Mouse (Mus musculus): ENCODE measurements around the gene Cmtm8. TPM values are rescaled to one million over a fixed set of nuclear protein-coding genes. Genes with fewer than 3 reads are reported as not detected.

The Cmtm8 gene
- polyA plus RNA-seq, 1 experiment from 2014 or later, result 81.5 TPM

GRCm38 (mm10) chr9:114810837-114811236 is 33.1 kb downstream of the Cmtm8 start:
- no peak for DNase-seq
- WGBS, result 50% methylated on average over 11 of the region's 11 CpGs
- ATAC-seq (ENCODE audit: insufficient read depth), result no peak
- Histone ChIP-seq H3K9me3 (ENCODE audit: low read depth, low read length) (no peaks in the 10 kb centered on the region), H3K4me1 (ENCODE audit: insufficient read depth) (peaks cover 3% of the 10 kb centered on the region; the same call in 1 of the 2 replicates), H3K36me3 (ENCODE audit: insufficient read depth) (no peaks in the 10 kb centered on the region), H3K4me3 (ENCODE audit: low read depth, low read length) (no peak overlapping the region), H3K27ac (ENCODE audit: low read depth) (no peak overlapping the region), H3K4me2 (peak overlapping the region; percentile 25; the same call in 1 of the 2 replicates), H3K27me3 (ENCODE audit: insufficient read depth, low read length) (no peaks in the 10 kb centered on the region), H3K9ac (no peak overlapping the region)
- no peak for TF ChIP-seq CTCF (IDR thresholded peaks at IDR 0.05; ENCODE audit: low read depth)

GRCm38 (mm10) chr9:114808671-114809070 is 35.3 kb downstream of the Cmtm8 start:
- H3K4me2 ChIP-seq, result no peak overlapping the region
- no peak overlapping the region for H3K4me3 ChIP-seq (ENCODE audit: low read depth, low read length)
- H3K4me1 ChIP-seq (ENCODE audit: insufficient read depth), result peaks cover 6% of the 10 kb centered on the region; the same call in 1 of the 2 replicates
- H3K36me3 ChIP-seq (ENCODE audit: insufficient read depth), result no peaks in the 10 kb centered on the region
- ATAC-seq (ENCODE audit: insufficient read depth) (no peak), DNase-seq (no peak)
- no peak overlapping the region for H3K9ac ChIP-seq
- no peaks in the 10 kb centered on the region for H3K27me3 ChIP-seq (ENCODE audit: insufficient read depth, low read length)
- no peak overlapping the region for H3K27ac ChIP-seq (ENCODE audit: low read depth)
- no peaks in the 10 kb centered on the region for H3K9me3 ChIP-seq (ENCODE audit: low read depth, low read length)
- 40% methylated on average over 5 of the region's 5 CpGs for WGBS
- TF ChIP-seq CTCF (IDR thresholded peaks at IDR 0.05; ENCODE audit: low read depth), result peak; percentile 14; the same call in 1 of the 2 replicates

GRCm38 (mm10) chr9:114807261-114807660 is 36.7 kb downstream of the Cmtm8 start:
- WGBS, result 48% methylated on average over 8 of the region's 8 CpGs
- no peak for TF ChIP-seq CTCF (IDR thresholded peaks at IDR 0.05; ENCODE audit: low read depth)

GRCm38 (mm10) chr9:114805151-114805671 is 38.7 kb downstream of the Cmtm8 start:
- H3K27ac ChIP-seq (ENCODE audit: low read depth), result no peak overlapping the region
- DNase-seq (peak; percentile 83), ATAC-seq (ENCODE audit: insufficient read depth) (peak; percentile 79)
- no peak overlapping the region for H3K4me3 ChIP-seq (ENCODE audit: low read depth, low read length)
- no peaks in the 10 kb centered on the region for H3K27me3 ChIP-seq (ENCODE audit: insufficient read depth, low read length)
- 24% methylated on average over 19 of the region's 19 CpGs for WGBS
- no peak overlapping the region for H3K9ac ChIP-seq
- TF ChIP-seq CTCF (IDR thresholded peaks at IDR 0.05; ENCODE audit: low read depth), result no peak
- peaks cover 6% of the 10 kb centered on the region; the same call in 1 of the 2 replicates for H3K4me1 ChIP-seq (ENCODE audit: insufficient read depth)
- H3K4me2 ChIP-seq, result peak overlapping the region; percentile 26; the same call in 1 of the 2 replicates
- H3K36me3 ChIP-seq (ENCODE audit: insufficient read depth), result no peaks in the 10 kb centered on the region
- no peaks in the 10 kb centered on the region for H3K9me3 ChIP-seq (ENCODE audit: low read depth, low read length)

More at GRCm38 (mm10) chr9:114807261-114807660, 36.7 kb downstream of the Cmtm8 start:
- ATAC-seq (ENCODE audit: insufficient read depth) (no peak), DNase-seq (no peak)
- Histone ChIP-seq H3K4me1 (ENCODE audit: insufficient read depth) (peaks cover 6% of the 10 kb centered on the region; the same call in 1 of the 2 replicates), H3K27me3 (ENCODE audit: insufficient read depth, low read length) (no peaks in the 10 kb centered on the region), H3K27ac (ENCODE audit: low read depth) (no peak overlapping the region), H3K9ac (no peak overlapping the region), H3K9me3 (ENCODE audit: low read depth, low read length) (no peaks in the 10 kb centered on the region), H3K36me3 (ENCODE audit: insufficient read depth) (no peaks in the 10 kb centered on the region), H3K4me3 (ENCODE audit: low read depth, low read length) (no peak overlapping the region), H3K4me2 (no peak overlapping the region)

GRCm38 (mm10) chr9:114802191-114802590 is 41.8 kb downstream of the Cmtm8 start:
- H3K4me2 ChIP-seq, result no peak overlapping the region
- no peak for TF ChIP-seq CTCF (IDR thresholded peaks at IDR 0.05; ENCODE audit: low read depth)
- peaks cover 3% of the 10 kb centered on the region; the same call in 1 of the 2 replicates for H3K4me1 ChIP-seq (ENCODE audit: insufficient read depth)
- no peaks in the 10 kb centered on the region for H3K36me3 ChIP-seq (ENCODE audit: insufficient read depth)
- no peak overlapping the region for H3K4me3 ChIP-seq (ENCODE audit: low read depth, low read length)
- 88% methylated on average over 1 of the region's 1 CpGs for WGBS
- ATAC-seq (ENCODE audit: insufficient read depth) (no peak), DNase-seq (no peak)
- H3K27ac ChIP-seq (ENCODE audit: low read depth), result no peak overlapping the region
- no peaks in the 10 kb centered on the region for H3K27me3 ChIP-seq (ENCODE audit: insufficient read depth, low read length)
- H3K9ac ChIP-seq, result no peak overlapping the region
- no peaks in the 10 kb centered on the region for H3K9me3 ChIP-seq (ENCODE audit: low read depth, low read length)

- WGBS, result 39% methylated on average over 15 of the region's 15 CpGs
- H3K4me2 ChIP-seq, result no peak overlapping the region
- H3K4me3 ChIP-seq (ENCODE audit: low read depth, low read length), result no peak overlapping the region
- no peaks in the 10 kb centered on the region for H3K36me3 ChIP-seq (ENCODE audit: insufficient read depth)
- no peaks in the 10 kb centered on the region for H3K9me3 ChIP-seq (ENCODE audit: low read depth, low read length)
- TF ChIP-seq CTCF (IDR thresholded peaks at IDR 0.05; ENCODE audit: low read depth), result no peak
- no peak overlapping the region for H3K27ac ChIP-seq (ENCODE audit: low read depth)
- ATAC-seq (ENCODE audit: insufficient read depth) (no peak), DNase-seq (no peak)
- H3K9ac ChIP-seq, result no peak overlapping the region
- peaks cover 3% of the 10 kb centered on the region; the same call in 1 of the 2 replicates for H3K4me1 ChIP-seq (ENCODE audit: insufficient read depth)
- H3K27me3 ChIP-seq (ENCODE audit: insufficient read depth, low read length), result no peaks in the 10 kb centered on the region
Observed at GRCm38 (mm10) chr9:114801301-114801700, 42.7 kb downstream of the Cmtm8 start.

- no peak overlapping the region for H3K9ac ChIP-seq
- 40% methylated on average over 10 of the region's 10 CpGs for WGBS
- ATAC-seq (ENCODE audit: insufficient read depth), result no peak
- DNase-seq, result no peak
- TF ChIP-seq CTCF (IDR thresholded peaks at IDR 0.05; ENCODE audit: low read depth), result no peak
- no peaks in the 10 kb centered on the region for H3K27me3 ChIP-seq (ENCODE audit: insufficient read depth, low read length)
- peaks cover 2% of the 10 kb centered on the region; the same call in 1 of the 2 replicates for H3K4me1 ChIP-seq (ENCODE audit: insufficient read depth)
- no peak overlapping the region for H3K4me3 ChIP-seq (ENCODE audit: low read depth, low read length)
- no peak overlapping the region for H3K27ac ChIP-seq (ENCODE audit: low read depth)
- no peaks in the 10 kb centered on the region for H3K9me3 ChIP-seq (ENCODE audit: low read depth, low read length)
- no peaks in the 10 kb centered on the region for H3K36me3 ChIP-seq (ENCODE audit: insufficient read depth)
- H3K4me2 ChIP-seq, result no peak overlapping the region
Observed at GRCm38 (mm10) chr9:114799498-114800107, 44.4 kb downstream of the Cmtm8 start.

Measured in lung, embryonic 14.5 days (tissue).